Mouse (Mus musculus) hindbrain, embryonic 13.5 days (tissue): ENCODE measurements around the gene Rtp1. TPM values are rescaled to one million over a fixed set of nuclear protein-coding genes. Genes with fewer than 3 reads are reported as not detected.

ENCODE experiments used
- ATAC-seq: fragments of 200-750 bp; cut with Nextera tagmentation; 2 replicates; pipeline ENCODE4 v1.8.0; 2017; ENCODE audit warnings: moderate TSS enrichment; ENCODE audit not compliant: low FRiP score
- H3K27ac ChIP-seq: fragments of 300-500 bp; sonication (generic); 2 replicates; pipeline ENCODE4 v1.5.1; 2015; ENCODE audit warnings: inconsistent platforms, mild to moderate bottlenecking, moderate library complexity
- H3K27me3 ChIP-seq: fragments of 300-500 bp; sonication (generic); 2 replicates; pipeline ENCODE4 v1.6.1; 2015; ENCODE audit warnings: mild to moderate bottlenecking, inconsistent platforms
- H3K36me3 ChIP-seq: fragments of 300-500 bp; sonication (generic); 2 replicates; pipeline ENCODE4 v1.6.1; 2015; ENCODE audit warnings: mild to moderate bottlenecking, inconsistent platforms
- H3K4me1 ChIP-seq: fragments of 300-500 bp; sonication (generic); replicated peaks from 2 replicates; pipeline ENCODE4 v1.6.1; 2015; ENCODE audit warnings: inconsistent platforms
- H3K4me2 ChIP-seq: fragments of 300-500 bp; sonication (generic); 2 replicates; pipeline ENCODE4 v1.6.1; 2015; ENCODE audit warnings: inconsistent platforms, mild to moderate bottlenecking, moderate library complexity
- H3K4me3 ChIP-seq: fragments of 300-500 bp; sonication (generic); 2 replicates; pipeline ENCODE4 v1.5.1; 2015; ENCODE audit warnings: mild to moderate bottlenecking, inconsistent platforms
- H3K9ac ChIP-seq: fragments of 300-500 bp; sonication (generic); 2 replicates; pipeline ENCODE4 v1.6.1; 2015; ENCODE audit warnings: mild to moderate bottlenecking, inconsistent platforms
- H3K9me3 ChIP-seq: fragments of 300-500 bp; sonication (generic); 2 replicates; pipeline ENCODE4 v1.6.1; 2016; ENCODE audit warnings: inconsistent platforms
- WGBS: fragments of 180-500 bp; shearing (Covaris S2); methylation state at CpG from one replicate; pipeline ENCODE4 v1.1.7; 2015; 5-methylcytosine and 5-hydroxymethylcytosine counted together
- polyA plus RNA-seq: library from polyadenylated mRNA; unstranded; fragments of >200 nt; fragmentation: Nextera tagmentation; extraction: Ambion mirVana; gene quantifications from 2 replicates; pipeline ENCODE4 v1.2.1, GENCODE M21; 2015

The Rtp1 gene
- polyA plus RNA-seq, 1 experiment from 2014 or later = 0.12 TPM

GRCm38 (mm10) chr16:23463671-23464347 lies 34.9 kb downstream of the Rtp1 start:
- no peak overlapping the region for H3K4me2 ChIP-seq
- H3K4me1 ChIP-seq = no peaks in the 10 kb centered on the region
- 90% methylated on average over 4 of the region's 4 CpGs for whole genome bisulfite sequencing
- no peaks in the 10 kb centered on the region for H3K9me3 ChIP-seq
- no peak overlapping the region for H3K4me3 ChIP-seq
- ATAC-seq = no peak
- no peak overlapping the region for H3K27ac ChIP-seq
- H3K27me3 ChIP-seq = no peaks in the 10 kb centered on the region
- 0 out of 2 replicates have a peak, but pooled peaks cover under 1% of the 10 kb centered on the region for H3K36me3 ChIP-seq
- no peak overlapping the region for H3K9ac ChIP-seq

- WGBS = 92% methylated on average over 6 of the region's 6 CpGs
- no peak overlapping the region for H3K4me3 ChIP-seq
- no peaks in the 10 kb centered on the region for H3K27me3 ChIP-seq
- no peak overlapping the region for H3K27ac ChIP-seq
- no peaks in the 10 kb centered on the region for H3K4me1 ChIP-seq
- no peak overlapping the region for H3K9ac ChIP-seq
- H3K36me3 ChIP-seq = peaks cover 39% of the 10 kb centered on the region
- no peak for ATAC-seq
- no peak overlapping the region for H3K4me2 ChIP-seq
- no peaks in the 10 kb centered on the region for H3K9me3 ChIP-seq
These were observed 42.6 kb downstream of the Rtp1 start for GRCm38 (mm10) chr16:23471551-23471950.

- H3K27ac ChIP-seq = no peak overlapping the region
- 81% methylated on average over 3 of the region's 3 CpGs for WGBS
- H3K9ac ChIP-seq = no peak overlapping the region
- no peak for ATAC-seq
- no peaks in the 10 kb centered on the region for H3K9me3 ChIP-seq
- H3K4me3 ChIP-seq = no peak overlapping the region
- H3K36me3 ChIP-seq = peaks cover 39% of the 10 kb centered on the region
- no peaks in the 10 kb centered on the region for H3K4me1 ChIP-seq
- H3K27me3 ChIP-seq = no peaks in the 10 kb centered on the region
- no peak overlapping the region for H3K4me2 ChIP-seq
These were observed 43.1 kb downstream of the Rtp1 start for GRCm38 (mm10) chr16:23472046-23472445.

- Histone ChIP-seq H3K4me3 (no peak overlapping the region), H3K4me1 (no peaks in the 10 kb centered on the region), H3K27ac (no peak overlapping the region), H3K9ac (no peak overlapping the region), H3K27me3 (no peaks in the 10 kb centered on the region), H3K9me3 (no peaks in the 10 kb centered on the region), H3K36me3 (peaks cover 21% of the 10 kb centered on the region), H3K4me2 (no peak overlapping the region)
- 91% methylated on average over 4 of the region's 4 CpGs for WGBS
- ATAC-seq = no peak
These were observed 46.7 kb downstream of the Rtp1 start for GRCm38 (mm10) chr16:23475651-23476050.

- Histone ChIP-seq H3K4me1 (no peaks in the 10 kb centered on the region), H3K4me2 (no peak overlapping the region), H3K4me3 (no peak overlapping the region), H3K9ac (no peak overlapping the region), H3K36me3 (peaks cover 14% of the 10 kb centered on the region), H3K27ac (no peak overlapping the region), H3K9me3 (no peaks in the 10 kb centered on the region), H3K27me3 (no peaks in the 10 kb centered on the region)
- ATAC-seq = no peak
These were observed 47.7 kb downstream of the Rtp1 start for GRCm38 (mm10) chr16:23476598-23476997.

GRCm38 (mm10) chr16:23479872-23480603 lies 51.1 kb downstream of the Rtp1 start:
- no peak for ATAC-seq
- Histone ChIP-seq H3K9ac (no peak overlapping the region), H3K4me3 (no peak overlapping the region), H3K4me2 (no peak overlapping the region), H3K9me3 (no peaks in the 10 kb centered on the region), H3K27me3 (no peaks in the 10 kb centered on the region), H3K36me3 (peaks cover 23% of the 10 kb centered on the region), H3K4me1 (no peaks in the 10 kb centered on the region), H3K27ac (no peak overlapping the region)
- WGBS = 71% methylated on average over 7 of the region's 7 CpGs

GRCm38 (mm10) chr16:23482218-23482617 lies 53.3 kb downstream of the Rtp1 start:
- no peak overlapping the region for H3K27ac ChIP-seq
- H3K9ac ChIP-seq = no peak overlapping the region
- WGBS = 34% methylated on average over 3 of the region's 3 CpGs
- no peaks in the 10 kb centered on the region for H3K4me1 ChIP-seq
- H3K36me3 ChIP-seq = peaks cover 38% of the 10 kb centered on the region
- H3K27me3 ChIP-seq = no peaks in the 10 kb centered on the region
- H3K4me2 ChIP-seq = no peak overlapping the region
- no peak overlapping the region for H3K4me3 ChIP-seq
- ATAC-seq = no peak
- no peaks in the 10 kb centered on the region for H3K9me3 ChIP-seq

GRCm38 (mm10) chr16:23482846-23483245 lies 53.9 kb downstream of the Rtp1 start:
- WGBS = 92% methylated on average over 12 of the region's 12 CpGs
- Histone ChIP-seq H3K27ac (no peak overlapping the region), H3K4me2 (no peak overlapping the region), H3K27me3 (no peaks in the 10 kb centered on the region), H3K4me1 (no peaks in the 10 kb centered on the region), H3K9ac (no peak overlapping the region), H3K4me3 (no peak overlapping the region), H3K9me3 (no peaks in the 10 kb centered on the region), H3K36me3 (peaks cover 44% of the 10 kb centered on the region)
- ATAC-seq = no peak

GRCm38 (mm10) chr16:23483292-23483691 lies 54.4 kb downstream of the Rtp1 start:
- no peak overlapping the region for H3K4me2 ChIP-seq
- no peak for ATAC-seq
- peaks cover 48% of the 10 kb centered on the region for H3K36me3 ChIP-seq
- no peaks in the 10 kb centered on the region for H3K4me1 ChIP-seq
- 89% methylated on average over 10 of the region's 10 CpGs for WGBS
- no peak overlapping the region for H3K4me3 ChIP-seq
- no peaks in the 10 kb centered on the region for H3K27me3 ChIP-seq
- no peaks in the 10 kb centered on the region for H3K9me3 ChIP-seq
- H3K27ac ChIP-seq = no peak overlapping the region
- no peak overlapping the region for H3K9ac ChIP-seq

Other genes with a start within 250 kb of the Rtp1 start
- 38.9 and 41.6 TPM in 2 replicates for gene St6gal1, start 204.4 kb upstream of the Rtp1 start, polyA plus RNA-seq
- 3.2 and 3.8 TPM in 2 replicates for gene Rtp4, start 91.2 kb downstream of the Rtp1 start, polyA plus RNA-seq
- gene Masp1, start 91.7 kb downstream of the Rtp1 start, polyA plus RNA-seq = 31.3 and 36.9 TPM in 2 replicates